Mouse (Mus musculus) G1E (cell line): Measurements from ENCODE around the gene Mylk. TPM values are rescaled to one million over a fixed set of nuclear protein-coding genes. Genes with fewer than 3 reads are reported as not detected.
A peak's percentile ranks its signal among the peaks of the same experiment; 100 is the strongest.
"Not testable (repeated sequence)": the region's sequence is repeated elsewhere in the genome, so short reads cannot be mapped to it uniquely, and the experiment has no call there.

Experiments used
- ATAC-seq: 2 replicates; pipeline ENCODE4 v1.8.0; 2016; ENCODE audit warnings: mild to moderate bottlenecking; ENCODE audit not compliant: insufficient number of reproducible peaks, poor library complexity, low FRiP score, severe bottlenecking; ENCODE audit errors: extremely low read depth
- DNase-seq: peaks from one replicate; pipeline ENCODE4 v3.0.0; 2012; ENCODE audit warnings: low spot score
- H3K27me3 ChIP-seq: 2 replicates; pipeline ENCODE4 v1.6.1; 2012; ENCODE audit warnings: mild to moderate bottlenecking, low read length, inconsistent platforms; ENCODE audit not compliant: insufficient read depth
- H3K36me3 ChIP-seq: replicated peaks from 2 replicates; pipeline ENCODE3; 2012; ENCODE audit warnings: mild to moderate bottlenecking, inconsistent platforms
- H3K4me1 ChIP-seq: 2 replicates; pipeline ENCODE4 v1.6.1; 2012; ENCODE audit warnings: low read depth, low read length, inconsistent platforms, mixed read lengths; ENCODE audit not compliant: insufficient read depth
- H3K4me3 ChIP-seq: 2 replicates; pipeline ENCODE4 v1.5.1; 2012; ENCODE audit warnings: low read depth, mild to moderate bottlenecking, inconsistent platforms, low read length, moderate library complexity, mixed read lengths
- H3K9me3 ChIP-seq: replicated peaks from 2 replicates; pipeline ENCODE4 v1.6.1; 2012; ENCODE audit warnings: inconsistent platforms
- CTCF ChIP-seq: IDR thresholded peaks from 2 replicates; pipeline ENCODE4 v1.5.1; 2012; ENCODE audit warnings: low read depth, low read length, inconsistent platforms, mixed read lengths
- GATA1 ChIP-seq: IDR thresholded peaks from 2 replicates; pipeline ENCODE4 v1.6.1; 2012; ENCODE audit warnings: borderline replicate concordance, low read length, inconsistent platforms, mixed read lengths
- GATA2 ChIP-seq: IDR thresholded peaks from 2 replicates; pipeline ENCODE4 v1.6.1; 2012; ENCODE audit warnings: low read depth, low read length, inconsistent platforms, borderline replicate concordance
- POLR2AphosphoS5 ChIP-seq: IDR thresholded peaks from 2 replicates; pipeline ENCODE4 v1.6.1; 2012; ENCODE audit warnings: low read depth, low read length, inconsistent platforms; ENCODE audit not compliant: insufficient replicate concordance
- TAL1 ChIP-seq: conservative IDR thresholded peaks from 2 replicates; pipeline ENCODE4 v1.6.1; 2012; ENCODE audit warnings: low read depth, low read length, inconsistent platforms, mixed read lengths
- polyA plus RNA-seq: library from polyadenylated mRNA; stranded (reverse); fragments of >175 nt; gene quantifications from 2 replicates; pipeline ENCODE4 v1.2.3, GENCODE M21; 2012
- total RNA-seq, 2 experiments: library from RNA; stranded (forward) in 1 of 2; stranded (reverse) in 1 of 2; fragments of 200-1000 nt in 1 of 2; fragments of >200 nt in 1 of 2; fragmentation: Nextera tagmentation in 1 of 2; gene quantifications; 2 replicates each; pipeline ENCODE4 v1.2.3; 2014 to 2017

The Mylk gene
- total and polyA plus RNA-seq, 3 experiments, result 0.05 TPM; not detected in 2

DNA sequence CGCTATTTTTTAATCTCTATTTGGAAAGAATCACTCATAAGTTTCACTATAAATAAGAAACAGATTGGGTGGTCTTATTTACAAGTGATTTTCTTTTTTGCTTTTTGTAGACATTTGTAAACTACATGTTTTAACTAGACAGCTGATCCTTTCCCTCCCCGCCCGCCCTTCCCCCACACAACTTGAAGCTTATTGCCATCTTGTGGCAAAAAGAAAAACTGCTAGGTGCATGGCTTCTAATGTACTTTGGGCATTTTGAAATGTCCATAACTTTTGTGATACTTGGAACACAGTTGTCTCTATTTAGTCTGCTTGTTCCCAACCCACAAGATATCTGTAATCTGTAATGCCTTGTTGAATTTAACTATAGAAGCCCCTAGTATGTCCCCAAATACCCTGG lies 33.5 kb upstream of the Mylk start:
- Histone ChIP-seq H3K36me3 (peaks cover 70% of the 10 kb centered on the region), H3K4me1 (no peaks in the 10 kb centered on the region), H3K4me3 (no peak overlapping the region), H3K9me3 (no peaks in the 10 kb centered on the region), H3K27me3 (no peaks in the 10 kb centered on the region)
- DNase-seq, result no peak
- ATAC-seq, result no peak
- no peak for TF ChIP-seq GATA2
- TF ChIP-seq POLR2AphosphoS5, result no peak

DNA sequence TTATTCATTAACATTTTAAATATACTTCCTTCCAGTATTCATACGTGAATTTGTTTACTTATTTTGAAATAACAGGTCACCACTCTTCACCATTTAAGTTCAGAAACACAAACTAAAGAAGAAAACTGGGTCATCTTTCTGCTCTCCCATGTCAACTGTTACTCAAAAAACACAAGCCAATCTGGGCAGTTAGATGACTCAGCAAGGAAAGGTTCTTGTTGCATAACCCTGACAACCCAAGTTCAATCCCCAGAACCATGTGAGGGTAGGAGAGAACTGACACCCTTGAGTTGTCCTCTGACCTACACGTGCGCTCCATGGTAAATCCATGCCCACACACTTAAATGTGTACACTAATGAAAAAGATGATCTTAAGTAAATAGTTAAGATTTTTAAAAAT lies 19.9 kb upstream of the Mylk start:
- DNase-seq, result no peak
- H3K36me3 ChIP-seq, result peaks cover 50% of the 10 kb centered on the region
- no peak overlapping the region for H3K4me3 ChIP-seq
- no peaks in the 10 kb centered on the region for H3K27me3 ChIP-seq
- H3K4me1 ChIP-seq, result peaks cover 8% of the 10 kb centered on the region; the same call in 1 of the 2 replicates
- no peak for TF ChIP-seq GATA1
- TF ChIP-seq TAL1, result no peak
- TF ChIP-seq POLR2AphosphoS5, result no peak
- TF ChIP-seq GATA2, result no peak
- TF ChIP-seq CTCF, result no peak
- ATAC-seq, result no peak
- no peaks in the 10 kb centered on the region for H3K9me3 ChIP-seq

DNA sequence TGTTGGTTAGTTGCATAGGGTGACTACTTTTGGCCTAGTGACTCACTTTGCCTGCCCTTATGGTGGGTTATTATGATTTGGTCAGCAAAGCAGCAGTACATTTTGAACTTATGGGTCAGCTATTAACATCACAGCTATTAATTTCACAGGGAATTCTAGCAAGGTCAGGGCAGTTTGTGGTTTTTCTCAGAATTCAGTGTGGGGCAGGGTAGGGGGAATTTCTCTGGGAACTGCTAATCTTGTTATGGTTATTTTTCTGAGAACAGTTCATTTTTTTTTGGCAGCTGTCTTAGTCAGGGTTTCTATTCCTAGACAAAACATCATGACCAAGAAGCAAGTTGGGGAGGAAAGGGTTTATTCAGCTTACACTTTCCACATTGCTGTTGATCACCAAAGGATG lies 16.4 kb upstream of the Mylk start:
- H3K4me1 ChIP-seq, DNase-seq, H3K9me3 ChIP-seq, H3K4me3 ChIP-seq, H3K27me3 ChIP-seq, ATAC-seq: not testable (repeated sequence)
- peaks cover 29% of the 10 kb centered on the region for H3K36me3 ChIP-seq

DNA sequence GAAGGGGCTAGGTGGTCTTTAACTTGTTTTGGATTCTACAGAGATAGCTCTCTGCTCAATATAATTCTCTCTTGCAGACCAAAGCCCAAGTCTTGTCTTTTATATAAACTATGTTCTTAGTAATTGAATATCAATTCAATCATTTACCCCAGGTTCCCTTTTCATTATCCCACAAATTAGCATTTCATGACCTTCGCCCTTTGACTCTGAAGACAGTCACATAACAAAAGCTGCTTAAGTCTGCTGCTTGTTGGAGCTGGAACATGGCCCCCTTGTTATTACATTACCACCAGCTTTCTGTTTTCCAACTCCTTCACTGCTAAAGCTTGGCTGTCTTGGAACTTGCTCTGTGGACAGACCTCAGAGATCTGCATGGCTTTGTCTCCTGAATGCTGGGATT lies 15.6 kb upstream of the Mylk start:
- Histone ChIP-seq H3K9me3 (no peaks in the 10 kb centered on the region), H3K36me3 (peaks cover 23% of the 10 kb centered on the region), H3K27me3 (no peaks in the 10 kb centered on the region), H3K4me3 (no peak overlapping the region), H3K4me1 (peaks cover 10% of the 10 kb centered on the region; the same call in 1 of the 2 replicates)
- no peak for ATAC-seq
- DNase-seq, result no peak
- TF ChIP-seq CTCF (no peak), GATA2 (no peak), POLR2AphosphoS5 (no peak), TAL1 (no peak), GATA1 (no peak)

DNA sequence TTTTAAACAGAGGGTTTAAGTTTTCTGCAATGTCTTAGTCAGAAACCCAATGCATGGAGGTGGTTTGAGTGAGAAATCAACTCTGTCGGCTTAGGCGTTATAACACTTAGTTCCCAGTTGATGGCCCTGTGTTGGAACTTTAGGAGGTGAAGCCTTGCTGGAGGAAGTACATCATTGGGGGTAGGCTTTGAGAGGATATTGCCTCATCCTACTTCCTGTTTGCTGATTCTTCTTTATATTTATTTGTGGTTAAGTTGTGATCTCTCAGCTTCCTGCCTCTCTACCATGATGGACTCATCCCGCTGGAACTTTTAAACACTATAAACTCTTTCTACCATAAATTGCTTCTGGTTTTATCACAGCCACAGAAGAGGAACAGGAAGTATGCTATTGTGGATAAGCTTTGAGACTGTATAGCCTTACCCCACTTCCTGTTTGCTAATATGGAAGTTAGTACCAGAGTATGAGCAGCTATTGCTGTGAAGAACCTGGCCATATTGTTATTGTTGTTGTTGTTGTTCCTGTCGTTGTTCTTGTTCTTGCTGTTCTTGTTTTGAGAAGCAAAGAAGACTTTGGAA lies 6.3 kb upstream of the Mylk start:
- H3K4me3 ChIP-seq, result no peak overlapping the region
- TF ChIP-seq CTCF, result no peak
- no peak for TF ChIP-seq GATA2
- TF ChIP-seq GATA1, result no peak
- no peak for TF ChIP-seq POLR2AphosphoS5
- no peak for TF ChIP-seq TAL1
- no peak for DNase-seq
- 0 out of 2 replicates have a peak, but pooled peaks have one; percentile 15 for ATAC-seq
- H3K4me1 ChIP-seq, result peaks cover 3% of the 10 kb centered on the region; the same call in 1 of the 2 replicates
- H3K36me3 ChIP-seq, result no peaks in the 10 kb centered on the region
- peaks cover 19% of the 10 kb centered on the region for H3K27me3 ChIP-seq
- H3K9me3 ChIP-seq, result peaks cover 2% of the 10 kb centered on the region

DNA sequence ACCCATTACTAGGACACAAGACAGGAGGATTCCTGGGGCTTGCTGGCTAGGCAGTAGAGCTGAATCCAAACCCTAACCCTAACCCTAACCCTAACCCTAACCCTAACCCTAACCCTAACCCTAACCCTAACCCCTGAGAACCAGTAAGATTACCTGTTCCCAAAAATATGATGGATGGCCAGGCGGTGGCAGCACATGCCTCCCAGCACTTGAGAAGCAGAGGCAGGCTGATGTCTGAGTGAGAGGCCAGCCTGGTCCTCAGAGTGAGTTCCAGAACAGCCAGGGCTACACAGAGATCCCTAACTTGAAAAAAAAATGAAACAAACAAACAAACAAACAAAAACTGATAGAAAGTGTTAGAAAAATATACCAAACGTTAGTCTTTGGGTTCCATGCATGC lies 2.1 kb upstream of the Mylk start:
- peaks cover 2% of the 10 kb centered on the region for H3K9me3 ChIP-seq
- ATAC-seq (no peak), DNase-seq (no peak)
- no peak for TF ChIP-seq POLR2AphosphoS5
- no peak for TF ChIP-seq GATA1
- TF ChIP-seq CTCF, result no peak
- no peak for TF ChIP-seq TAL1
- no peak for TF ChIP-seq GATA2
- H3K4me3 ChIP-seq, result no peak overlapping the region
- no peaks in the 10 kb centered on the region for H3K36me3 ChIP-seq
- H3K27me3 ChIP-seq, result peaks cover 31% of the 10 kb centered on the region
- H3K4me1 ChIP-seq, result peaks cover 6% of the 10 kb centered on the region

DNA sequence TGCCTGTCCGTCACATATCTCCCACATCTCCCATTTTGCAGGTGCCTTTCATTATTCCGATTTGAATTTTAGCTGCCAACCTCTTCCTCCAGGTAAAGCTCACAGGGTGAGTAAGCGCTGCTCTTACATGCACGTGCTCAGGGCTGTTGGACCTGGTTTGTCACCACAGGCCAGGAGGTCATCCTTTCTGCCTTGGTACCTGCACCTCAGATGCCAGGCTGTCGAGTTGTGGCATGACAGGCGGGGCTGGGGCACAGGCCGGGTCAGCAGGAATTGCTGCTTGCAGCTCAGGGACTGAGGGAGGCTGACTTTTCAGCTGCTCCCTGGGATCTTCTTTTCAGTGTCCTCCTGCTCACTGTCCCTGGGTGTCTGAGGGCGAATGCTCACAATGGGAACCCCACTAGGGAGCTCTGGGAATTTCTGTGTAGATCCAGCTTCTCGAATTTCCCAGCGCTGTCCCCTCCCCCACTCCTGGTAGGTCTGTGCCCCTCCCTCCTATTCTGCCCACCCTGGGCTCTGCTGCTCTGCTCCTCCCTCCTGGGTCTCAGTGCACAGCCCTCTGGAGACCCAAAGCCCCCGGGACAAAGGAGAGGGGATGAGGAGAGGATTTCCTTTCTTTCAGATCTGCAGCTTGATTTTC lies 3.2 kb downstream of the Mylk start:
- no peak for DNase-seq
- no peak for TF ChIP-seq POLR2AphosphoS5
- no peak for TF ChIP-seq CTCF
- TF ChIP-seq GATA2, result no peak
- TF ChIP-seq TAL1, result no peak
- no peak for TF ChIP-seq GATA1
- no peak for ATAC-seq

More for the DNA sequence above, 3.2 kb downstream of the Mylk start:
- no peaks in the 10 kb centered on the region for H3K36me3 ChIP-seq
- no peak overlapping the region for H3K4me3 ChIP-seq
- peaks cover 6% of the 10 kb centered on the region; the same call in 1 of the 2 replicates for H3K4me1 ChIP-seq
- H3K27me3 ChIP-seq, result peaks cover 43% of the 10 kb centered on the region
- no peaks in the 10 kb centered on the region for H3K9me3 ChIP-seq
